Mouse (Mus musculus) stomach, embryonic 14.5 days (tissue): Measurements from ENCODE around the gene Dexi. TPM values are rescaled to one million over a fixed set of nuclear protein-coding genes. Genes with fewer than 3 reads are reported as not detected.

Source experiments
- ATAC-seq: fragments of 200-750 bp; cut with Nextera tagmentation; 2 replicates; pipeline ENCODE4 v1.8.0; 2017; ENCODE audit warnings: low read depth, moderate TSS enrichment; ENCODE audit not compliant: insufficient number of reproducible peaks, insufficient read depth, low FRiP score
- H3K27ac ChIP-seq: fragments of 300-500 bp; sonication (generic); 2 replicates; pipeline ENCODE4 v1.5.1; 2014; ENCODE audit warnings: mild to moderate bottlenecking, low read length, moderate library complexity, mixed read lengths
- H3K27me3 ChIP-seq: fragments of 300-500 bp; sonication (generic); 2 replicates; pipeline ENCODE4 v1.6.1; 2014; ENCODE audit warnings: low read length, control low read depth, mixed read lengths; ENCODE audit not compliant: control insufficient read depth, insufficient read depth
- H3K36me3 ChIP-seq: fragments of 300-500 bp; sonication (generic); 2 replicates; pipeline ENCODE4 v1.6.1; 2014; ENCODE audit warnings: mild to moderate bottlenecking, control low read depth, low read length, moderate library complexity, mixed read lengths; ENCODE audit not compliant: control insufficient read depth, insufficient read depth
- H3K4me1 ChIP-seq: fragments of 300-500 bp; sonication (generic); 2 replicates; pipeline ENCODE4 v1.6.1; 2014; ENCODE audit warnings: low read length, control low read depth, mixed read lengths; ENCODE audit not compliant: control insufficient read depth, insufficient read depth
- H3K4me2 ChIP-seq: fragments of 300-500 bp; sonication (generic); replicated peaks from 2 replicates; pipeline ENCODE4 v1.6.1; 2014; ENCODE audit warnings: low read depth, low read length, control low read depth
- H3K4me3 ChIP-seq: fragments of 300-500 bp; sonication (generic); 2 replicates; pipeline ENCODE4 v1.5.1; 2014; ENCODE audit warnings: low read depth, low read length, control low read depth
- H3K9ac ChIP-seq: fragments of 300-500 bp; sonication (generic); replicated peaks from 2 replicates; pipeline ENCODE4 v1.6.1; 2014; ENCODE audit warnings: low read depth, mild to moderate bottlenecking, control low read depth, low read length, moderate library complexity, mixed read lengths
- H3K9me3 ChIP-seq: fragments of 300-500 bp; sonication (generic); 2 replicates; pipeline ENCODE4 v1.6.1; 2016; ENCODE audit warnings: low read depth, low read length, control low read depth; ENCODE audit not compliant: control insufficient read depth
- whole genome bisulfite sequencing: fragments of 180-500 bp; shearing (Covaris S2); extraction: QIAGEN DNeasy Blood & Tissue Kit; methylation state at CpG from one replicate; pipeline ENCODE4 v1.1.7; 2014; 5-methylcytosine and 5-hydroxymethylcytosine counted together
- polyA plus RNA-seq: library from polyadenylated mRNA; unstranded; fragments of >200 nt; fragmentation: Nextera tagmentation; extraction: Ambion mirVana; gene quantifications from 2 replicates; pipeline ENCODE4 v1.2.1, GENCODE M21; 2014

The Dexi gene
- polyA plus RNA-seq, 1 experiment from 2014 or later, result 25.9 TPM

- 89% methylated on average over 8 of the region's 8 CpGs for WGBS
- no peaks in the 10 kb centered on the region for H3K9me3 ChIP-seq
- H3K36me3 ChIP-seq, result no peaks in the 10 kb centered on the region
- no peaks in the 10 kb centered on the region for H3K27me3 ChIP-seq
- H3K9ac ChIP-seq, result no peak overlapping the region
- H3K27ac ChIP-seq, result no peak overlapping the region
- H3K4me3 ChIP-seq, result no peak overlapping the region
- no peak for ATAC-seq
- no peak overlapping the region for H3K4me2 ChIP-seq
- no peaks in the 10 kb centered on the region for H3K4me1 ChIP-seq
Measured at GRCm38 (mm10) chr16:10523650-10524049, 19.2 kb downstream of the Dexi start.

GRCm38 (mm10) chr16:10522811-10523210 is 20.0 kb downstream of the Dexi start:
- no peak for ATAC-seq
- Histone ChIP-seq H3K4me2 (no peak overlapping the region), H3K9me3 (no peaks in the 10 kb centered on the region), H3K4me3 (no peak overlapping the region), H3K36me3 (no peaks in the 10 kb centered on the region), H3K4me1 (no peaks in the 10 kb centered on the region), H3K27ac (no peak overlapping the region), H3K27me3 (no peaks in the 10 kb centered on the region), H3K9ac (no peak overlapping the region)
- WGBS, result 87% methylated on average over 1 of the region's 1 CpGs

- ATAC-seq, result peak; percentile 62; the same call in 1 of the 2 replicates
- Histone ChIP-seq H3K9me3 (no peaks in the 10 kb centered on the region), H3K4me1 (no peaks in the 10 kb centered on the region), H3K4me2 (no peak overlapping the region), H3K27ac (no peak overlapping the region), H3K4me3 (no peak overlapping the region), H3K36me3 (no peaks in the 10 kb centered on the region), H3K27me3 (no peaks in the 10 kb centered on the region), H3K9ac (no peak overlapping the region)
- 47% methylated on average over 2 of the region's 2 CpGs for whole genome bisulfite sequencing
Measured at GRCm38 (mm10) chr16:10520908-10521614, 21.8 kb downstream of the Dexi start.

- H3K27ac ChIP-seq, result no peak overlapping the region
- H3K27me3 ChIP-seq, result no peaks in the 10 kb centered on the region
- no peaks in the 10 kb centered on the region for H3K36me3 ChIP-seq
- H3K4me1 ChIP-seq, result no peaks in the 10 kb centered on the region
- H3K4me2 ChIP-seq, result no peak overlapping the region
- H3K9ac ChIP-seq, result no peak overlapping the region
- H3K9me3 ChIP-seq, result no peaks in the 10 kb centered on the region
- ATAC-seq, result no peak
- no peak overlapping the region for H3K4me3 ChIP-seq
- 65% methylated on average over 5 of the region's 5 CpGs for WGBS
Measured at GRCm38 (mm10) chr16:10518030-10518429, 24.8 kb downstream of the Dexi start.

GRCm38 (mm10) chr16:10515953-10516572 is 26.8 kb downstream of the Dexi start:
- H3K27me3 ChIP-seq, result no peaks in the 10 kb centered on the region
- H3K9me3 ChIP-seq, result no peaks in the 10 kb centered on the region
- H3K36me3 ChIP-seq, result no peaks in the 10 kb centered on the region
- H3K9ac ChIP-seq, result no peak overlapping the region
- H3K27ac ChIP-seq, result no peak overlapping the region
- no peak for ATAC-seq
- no peaks in the 10 kb centered on the region for H3K4me1 ChIP-seq
- WGBS, result 90% methylated on average over 12 of the region's 12 CpGs
- H3K4me3 ChIP-seq, result no peak overlapping the region
- no peak overlapping the region for H3K4me2 ChIP-seq

GRCm38 (mm10) chr16:10511134-10511520 is 31.7 kb downstream of the Dexi start:
- Histone ChIP-seq H3K9me3 (no peaks in the 10 kb centered on the region), H3K27me3 (no peaks in the 10 kb centered on the region), H3K36me3 (no peaks in the 10 kb centered on the region), H3K4me1 (no peaks in the 10 kb centered on the region), H3K4me3 (no peak overlapping the region), H3K9ac (no peak overlapping the region), H3K27ac (no peak overlapping the region), H3K4me2 (no peak overlapping the region)
- WGBS, result 86% methylated on average over 12 of the region's 12 CpGs
- no peak for ATAC-seq

- WGBS, result 52% methylated on average over 14 of the region's 14 CpGs
- Histone ChIP-seq H3K9ac (no peak overlapping the region), H3K4me1 (no peaks in the 10 kb centered on the region), H3K4me2 (no peak overlapping the region), H3K27ac (no peak overlapping the region), H3K36me3 (no peaks in the 10 kb centered on the region), H3K27me3 (no peaks in the 10 kb centered on the region), H3K4me3 (no peak overlapping the region), H3K9me3 (no peaks in the 10 kb centered on the region)
- no peak for ATAC-seq
Measured at GRCm38 (mm10) chr16:10510477-10511133, 32.2 kb downstream of the Dexi start.

- Histone ChIP-seq H3K4me2 (no peak overlapping the region), H3K4me1 (no peaks in the 10 kb centered on the region), H3K27me3 (no peaks in the 10 kb centered on the region), H3K9ac (no peak overlapping the region), H3K4me3 (no peak overlapping the region), H3K36me3 (no peaks in the 10 kb centered on the region), H3K27ac (no peak overlapping the region), H3K9me3 (no peaks in the 10 kb centered on the region)
- no peak for ATAC-seq
- WGBS, result 55% methylated on average over 6 of the region's 6 CpGs
Measured at GRCm38 (mm10) chr16:10508691-10509090, 34.2 kb downstream of the Dexi start.
